Mouse (Mus musculus): ENCODE data around the gene Adgrf1.

DNA sequence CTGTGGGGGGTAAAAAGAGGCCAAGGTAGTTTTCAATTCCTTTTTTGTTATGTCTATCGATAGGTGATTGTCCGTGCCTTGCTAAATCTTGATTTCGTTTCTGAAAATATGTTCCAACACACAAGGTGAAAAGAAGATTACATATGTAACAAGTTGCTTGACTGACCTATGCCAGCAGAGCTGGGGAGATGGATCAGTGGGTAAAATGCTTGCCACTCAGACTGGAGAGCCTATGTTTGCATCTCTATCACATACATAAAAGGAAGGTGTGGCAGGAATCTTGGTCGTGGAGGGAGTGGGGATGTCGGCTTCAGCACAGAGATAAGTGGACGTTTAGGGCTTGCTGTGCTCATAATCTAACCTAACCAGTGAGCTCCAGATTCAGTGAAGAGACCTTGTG is 93.8 kb downstream of the Adgrf1 start:
- TF ChIP-seq CTCF (IDR thresholded peaks at IDR 0.05; ENCODE audit: low read depth) (no peak), EP300 (IDR thresholded peaks at IDR 0.05; ENCODE audit: low read depth) (no peak)
